Mouse (Mus musculus) frontal cortex, adult (tissue): ENCODE measurements around the gene Grik1.

Experiments
- ATAC-seq: cut with Nextera tagmentation; 2 replicates; pipeline ENCODE4 v1.9.2; 2017; ENCODE audit warnings: mild to moderate bottlenecking, moderate library complexity, mixed read lengths; ENCODE audit not compliant: low TSS enrichment

Gene Grik1

DNA sequence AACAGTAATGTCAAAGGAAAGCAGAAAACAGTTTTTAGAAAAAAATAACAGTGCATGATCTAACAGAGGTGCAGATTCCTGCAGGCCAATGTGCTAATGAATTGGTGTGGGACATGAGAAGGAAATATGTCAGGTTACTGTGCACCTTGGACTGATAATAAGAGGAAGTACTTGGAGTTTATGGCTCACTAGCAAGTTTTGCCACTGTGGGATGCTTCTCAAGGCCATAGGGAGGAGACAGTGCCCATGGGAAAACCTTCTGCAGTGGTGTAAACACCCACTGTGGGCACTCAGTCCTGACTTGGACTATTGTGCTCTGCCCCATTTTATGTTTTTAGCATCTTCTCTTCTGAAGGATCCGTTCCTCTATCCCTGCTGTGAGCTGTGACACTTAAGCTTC is 428.3 kb downstream of the Grik1 start:
- 0 out of 2 replicates have a peak, but pooled peaks have one; percentile 27 for ATAC-seq

GRCm38 (mm10) chr16:87853451-87854085 is 436.5 kb downstream of the Grik1 start:
- ATAC-seq = no peak

DNA sequence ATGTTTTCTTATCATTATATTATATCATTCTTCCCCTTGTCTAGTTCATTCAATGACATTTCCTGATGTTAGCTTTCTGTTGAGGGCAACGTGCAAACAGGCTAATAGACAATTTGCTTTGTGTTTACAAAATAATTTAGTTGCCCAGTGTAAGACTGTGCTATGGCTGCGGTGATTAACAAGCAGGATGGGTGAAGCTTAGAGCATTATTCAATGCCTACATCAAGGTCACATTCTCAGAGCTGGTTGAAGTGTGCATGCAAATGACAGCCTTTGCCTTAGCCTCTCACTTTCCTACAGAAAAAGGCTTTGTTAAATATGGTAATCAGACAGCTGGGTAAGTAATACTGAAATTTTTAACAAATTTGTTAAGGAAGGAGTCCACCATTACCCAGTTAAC is 438.5 kb downstream of the Grik1 start:
- no peak for ATAC-seq

- no peak for ATAC-seq
Observed at GRCm38 (mm10) chr16:87848799-87849198, 441.3 kb downstream of the Grik1 start.
